ENCODE assay signal across 9 mouse cellular contexts in the genomic region with DNA sequence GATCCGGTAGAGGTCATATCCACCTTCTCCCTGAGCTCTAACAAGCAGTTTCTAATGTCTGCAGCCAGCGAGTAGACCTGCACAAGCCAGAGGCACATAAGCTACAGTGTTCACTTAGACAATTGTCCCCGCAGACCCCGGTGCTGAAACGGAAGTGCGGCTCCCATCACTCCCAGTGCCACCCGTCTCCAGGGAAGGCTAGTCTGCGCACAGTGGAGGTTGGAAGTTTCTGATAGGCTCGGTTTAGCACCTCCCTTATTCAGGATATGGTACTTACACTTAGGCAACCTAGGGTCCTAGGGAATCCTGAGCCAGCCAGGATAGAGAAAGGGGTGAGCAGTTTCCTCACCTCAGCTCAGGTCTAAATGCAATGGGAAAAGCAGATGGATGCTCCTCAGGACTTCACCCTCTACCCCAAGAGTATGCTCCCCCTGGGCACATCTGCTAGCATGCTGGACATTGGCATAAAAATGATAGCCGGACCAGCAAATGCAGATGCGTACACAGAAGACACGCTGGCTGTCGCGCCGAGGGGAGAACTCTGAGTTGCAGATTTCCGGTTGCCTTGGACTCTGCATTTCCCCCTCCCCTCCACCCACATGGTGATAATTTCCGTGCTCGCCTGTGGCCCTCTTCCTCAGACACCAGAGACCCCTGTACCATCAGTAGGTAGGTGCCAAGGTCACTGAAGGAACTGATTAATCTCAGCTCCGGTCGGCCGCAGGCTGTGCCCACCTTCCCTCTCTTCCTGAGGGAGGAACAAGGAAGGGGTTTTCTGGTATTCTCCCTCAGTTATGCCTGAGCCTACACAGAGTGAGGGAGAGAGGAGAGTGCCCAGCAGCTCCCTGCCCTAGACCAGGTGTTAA. TPM values are rescaled to one million over a fixed set of nuclear protein-coding genes. Genes with fewer than 3 reads are reported as not detected.
DNase-seq lines count a peak whose midpoint lies in the region; ATAC-seq and TF ChIP-seq lines count a peak whose summit lies in the region.
"Had no signal": no experiment of that assay in that cellular context is flagged by ENCODE, and none has a peak within 500 bp of the region (broad histone marks: within the 10 kb centered on the region; RNA-seq: fewer than 3 reads in every experiment).

No protein-coding gene starts in this region.

- 43% methylated on average over 21 of the region's 21 CpGs for WGBS in lung, embryonic 15.5 days
- WGBS in neural tube, embryonic 12.5 days: 46% methylated on average over 21 of the region's 21 CpGs

- no peak for TF ChIP-seq CTCF in gastrocnemius, adult 2 months (IDR thresholded peaks at IDR 0.05)

- DNase-seq in gastrocnemius, adult 2 months: no peak
- DNase-seq in gastrocnemius, postnatal 25 days: no peak
- no peak for DNase-seq in lung, postnatal 10 days
- no peak for DNase-seq in layer of hippocampus, adult 9-11 months
- no peak for DNase-seq in thymus, postnatal 25 days
- DNase-seq: thymus, adult 18-20 months had no signal

- no peak overlapping the region for H3K9ac ChIP-seq in lung, embryonic 15.5 days
- no peak overlapping the region for H3K9ac ChIP-seq in neural tube, embryonic 12.5 days

- no peaks in the 10 kb centered on the region for H3K27me3 ChIP-seq in lung, embryonic 15.5 days
- no peaks in the 10 kb centered on the region for H3K27me3 ChIP-seq in neural tube, embryonic 12.5 days (replicated peaks)

- H3K4me2 ChIP-seq in lung, embryonic 15.5 days: peak overlapping the region; percentile 4; the same call in 1 of the 2 replicates
- 0 out of 2 replicates have a peak overlapping the region, but pooled peaks have one; percentile 10 for H3K4me2 ChIP-seq in neural tube, embryonic 12.5 days (replicated peaks)

- peaks cover 75% of the 10 kb centered on the region for H3K4me1 ChIP-seq in lung, embryonic 15.5 days
- peaks cover 21% of the 10 kb centered on the region for H3K4me1 ChIP-seq in neural tube, embryonic 12.5 days

- H3K4me3 ChIP-seq in gastrocnemius, adult 2 months: peak overlapping the region; percentile 45
- H3K4me3 ChIP-seq in lung, embryonic 15.5 days: no peak overlapping the region
- H3K4me3 ChIP-seq in neural tube, embryonic 12.5 days: no peak overlapping the region

- intact Hi-C loops in gastrocnemius, adult 2 months (cut with DNase I): no loop called here

- ATAC-seq in lung, embryonic 15.5 days (ENCODE audit: borderline replicate concordance, extremely low read depth, low FRiP score, low TSS enrichment): peak; percentile 39; the same call in 1 of the 2 replicates
- peak; percentile 6 to 23; a peak in 1 of 4 replicates for ATAC-seq in hematopoietic stem cell, adult 5-6 weeks (replicated peaks in 1 of 2; ENCODE audit: insufficient read depth in 1 of 2, low FRiP score in 2 of 2, low TSS enrichment in 1 of 2, low read depth in 1 of 2, poor library complexity in 2 of 2, severe bottlenecking in 2 of 2)
- no peak for ATAC-seq in neural tube, embryonic 12.5 days (ENCODE audit: low FRiP score, low read depth)

- peaks cover 7% of the 10 kb centered on the region; the same call in 1 of the 2 replicates for H3K36me3 ChIP-seq in lung, embryonic 15.5 days
- no peaks in the 10 kb centered on the region for H3K36me3 ChIP-seq in neural tube, embryonic 12.5 days

- H3K27ac ChIP-seq in gastrocnemius, adult 2 months: peak overlapping the region; percentile 71
- H3K27ac ChIP-seq in lung, embryonic 15.5 days: peak overlapping the region; percentile 69
- H3K27ac ChIP-seq in neural tube, embryonic 12.5 days: no peak overlapping the region

- H3K9me3 ChIP-seq in lung, embryonic 15.5 days: no peaks in the 10 kb centered on the region
- H3K9me3 ChIP-seq in neural tube, embryonic 12.5 days: no peaks in the 10 kb centered on the region

RNA-seq across cellular contexts. Expression of a gene that starts 11.9 kb away (rescaled TPM):
- 100 to 1,000 TPM; 282 to 352 TPM for total RNA-seq in gastrocnemius, adult 2 months (2021)
- total RNA-seq in gastrocnemius, postnatal 25 days (2021): 100 to 1,000 TPM; 269 to 316 TPM
- 130 and 141 TPM in 2 replicates for polyA plus RNA-seq in lung, embryonic 15.5 days (2015; fragmentation: Nextera tagmentation; extraction: Ambion mirVana)
- 78.6 and 111 TPM in 2 replicates for total RNA-seq in hematopoietic stem cell, adult 5-6 weeks (2017)
- 35.0 and 35.1 TPM in 2 replicates for polyA plus RNA-seq in neural tube, embryonic 12.5 days (2016; fragmentation: Nextera tagmentation; extraction: Ambion mirVana)
